ENCODE assay signal across 9 mouse cellular contexts in the genomic region with DNA sequence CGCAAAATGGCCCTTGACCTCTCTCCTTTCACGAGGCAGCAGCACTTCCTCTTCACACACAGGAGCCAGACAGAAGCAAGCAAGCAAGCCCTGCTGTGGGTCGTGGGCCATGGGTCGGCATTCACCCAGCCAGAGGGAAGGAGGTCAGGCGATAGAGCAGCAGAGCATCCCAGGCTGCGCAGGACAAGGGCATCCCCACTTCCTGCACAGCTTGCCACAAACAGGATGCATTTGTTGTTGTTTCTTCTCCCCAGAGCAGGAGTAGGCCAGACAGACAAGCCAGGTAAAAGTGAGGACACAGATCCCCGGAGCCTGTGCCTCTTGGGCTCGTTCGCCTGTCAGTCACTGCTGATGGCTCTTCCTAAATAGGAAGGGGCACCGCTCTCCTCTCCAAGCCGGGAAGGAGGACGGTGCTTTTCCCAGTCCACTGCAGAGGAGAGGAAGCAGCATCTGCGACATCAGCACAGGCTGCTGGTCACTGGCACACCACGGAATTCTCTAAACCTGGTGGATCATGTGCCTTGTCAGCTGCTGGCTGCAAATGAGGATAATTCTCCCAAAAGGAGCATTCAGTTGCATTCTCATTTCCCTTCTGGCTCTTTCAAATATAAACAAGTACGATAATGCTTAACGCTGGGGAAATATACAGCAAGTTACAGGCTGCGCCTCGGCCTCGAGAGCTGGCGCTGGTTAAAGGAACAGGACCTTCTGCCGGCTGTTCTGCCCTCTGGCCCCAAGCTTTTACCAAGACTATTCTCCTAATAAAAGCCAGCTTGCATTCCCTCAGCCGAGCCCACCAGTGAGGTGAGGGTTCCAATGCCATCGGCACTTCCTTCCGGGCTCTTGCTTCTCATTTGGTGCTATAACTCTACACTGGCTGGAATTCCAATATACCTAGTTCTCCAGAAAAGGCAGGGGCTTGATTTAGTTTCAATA.
A peak's percentile ranks its signal among the peaks of the same experiment; 100 is the strongest.
DNase-seq lines count a peak whose midpoint lies in the region; ATAC-seq and TF ChIP-seq lines count a peak whose summit lies in the region.
"Had no signal": no experiment of that assay in that cellular context is flagged by ENCODE, and none has a peak within 500 bp of the region (broad histone marks: within the 10 kb centered on the region; RNA-seq: fewer than 3 reads in every experiment).

No protein-coding gene starts in this region.

- WGBS in forebrain, embryonic 10.5 days: 56% methylated on average over 24 of the region's 24 CpGs
- WGBS in forebrain, embryonic 16.5 days: 65% methylated on average over 24 of the region's 24 CpGs
- 64% methylated on average over 24 of the region's 24 CpGs for WGBS in liver, embryonic 13.5 days (ENCODE audit: insufficient replicate concordance)
- 50% methylated on average over 24 of the region's 24 CpGs for WGBS in hindbrain, embryonic 15.5 days
- WGBS in midbrain, postnatal 0 days: 45% methylated on average over 24 of the region's 24 CpGs

- peaks cover 20% of the 10 kb centered on the region for H3K36me3 ChIP-seq in forebrain, embryonic 10.5 days (replicated peaks)
- H3K36me3 ChIP-seq in forebrain, embryonic 16.5 days (ENCODE audit: control insufficient read depth, insufficient read depth): no peaks in the 10 kb centered on the region
- peaks cover 11% of the 10 kb centered on the region; the same call in 1 of the 2 replicates for H3K36me3 ChIP-seq in liver, embryonic 13.5 days
- H3K36me3 ChIP-seq in hindbrain, embryonic 15.5 days: no peaks in the 10 kb centered on the region
- H3K36me3 ChIP-seq in midbrain, postnatal 0 days (ENCODE audit: insufficient read depth, low read length): peaks cover 3% of the 10 kb centered on the region; the same call in 1 of the 2 replicates

- no peak overlapping the region for H3K9ac ChIP-seq in forebrain, embryonic 16.5 days (replicated peaks; ENCODE audit: low read depth, low read length)
- H3K9ac ChIP-seq in liver, embryonic 13.5 days: no peak overlapping the region
- no peak overlapping the region for H3K9ac ChIP-seq in hindbrain, embryonic 15.5 days
- no peak overlapping the region for H3K9ac ChIP-seq in midbrain, postnatal 0 days (replicated peaks; ENCODE audit: low read length, poor library complexity, severe bottlenecking)

- no peak for TF ChIP-seq CTCF in midbrain, postnatal 0 days (IDR thresholded peaks at IDR 0.05)

- H3K27ac ChIP-seq in forebrain, embryonic 10.5 days: peak overlapping the region; percentile 75
- H3K27ac ChIP-seq in forebrain, embryonic 16.5 days (ENCODE audit: low read length): no peak overlapping the region
- H3K27ac ChIP-seq in liver, embryonic 13.5 days: no peak overlapping the region; the same call in 1 of the 2 replicates
- H3K27ac ChIP-seq in hindbrain, embryonic 15.5 days (replicated peaks): peak overlapping the region; percentile 49
- no peak overlapping the region for H3K27ac ChIP-seq in midbrain, postnatal 0 days (ENCODE audit: low read depth, low read length)

- DNase-seq in forebrain, embryonic 10.5 days (ENCODE audit: extremely low spot score, low spot score): no peak
- no peak for DNase-seq in liver, embryonic 13.5 days
- no peak for DNase-seq in liver
- peak; percentile 38 for DNase-seq in midbrain, postnatal 0 days (ENCODE audit: low spot score)
- DNase-seq in thymus, adult 18-20 months: no peak
- no peak for DNase-seq in B cell, adult 2 months
- DNase-seq: heart, postnatal 4 days had no signal

- peaks cover 70% of the 10 kb centered on the region for H3K4me1 ChIP-seq in forebrain, embryonic 10.5 days
- peaks cover 18% of the 10 kb centered on the region for H3K4me1 ChIP-seq in forebrain, embryonic 16.5 days (replicated peaks; ENCODE audit: control insufficient read depth, insufficient read depth, low read length)
- H3K4me1 ChIP-seq in liver, embryonic 13.5 days (replicated peaks): peaks cover 30% of the 10 kb centered on the region
- peaks cover 53% of the 10 kb centered on the region for H3K4me1 ChIP-seq in hindbrain, embryonic 15.5 days (replicated peaks)
- peaks cover 8% of the 10 kb centered on the region; the same call in 1 of the 2 replicates for H3K4me1 ChIP-seq in midbrain, postnatal 0 days (ENCODE audit: insufficient read depth, low read length)

- ATAC-seq in forebrain, embryonic 16.5 days: no peak
- ATAC-seq in liver, embryonic 13.5 days (ENCODE audit: low read depth): peak; percentile 19; the same call in 1 of the 2 replicates
- peak; percentile 61 for ATAC-seq in hindbrain, embryonic 15.5 days (ENCODE audit: low FRiP score, low read depth)
- ATAC-seq in midbrain, postnatal 0 days (ENCODE audit: low FRiP score): no peak

- no peaks in the 10 kb centered on the region for H3K9me3 ChIP-seq in forebrain, embryonic 10.5 days
- H3K9me3 ChIP-seq in forebrain, embryonic 16.5 days (ENCODE audit: control insufficient read depth, low read length): no peaks in the 10 kb centered on the region
- H3K9me3 ChIP-seq in liver, embryonic 13.5 days (replicated peaks): no peaks in the 10 kb centered on the region
- no peaks in the 10 kb centered on the region for H3K9me3 ChIP-seq in hindbrain, embryonic 15.5 days
- no peaks in the 10 kb centered on the region for H3K9me3 ChIP-seq in midbrain, postnatal 0 days (ENCODE audit: low read length)

- H3K4me2 ChIP-seq in forebrain, embryonic 16.5 days (ENCODE audit: low read length): no peak overlapping the region
- no peak overlapping the region for H3K4me2 ChIP-seq in liver, embryonic 13.5 days
- H3K4me2 ChIP-seq in hindbrain, embryonic 15.5 days: no peak overlapping the region
- H3K4me2 ChIP-seq in midbrain, postnatal 0 days (ENCODE audit: low read depth, low read length, poor library complexity, severe bottlenecking): no peak overlapping the region

- H3K4me3 ChIP-seq in forebrain, embryonic 10.5 days: no peak overlapping the region
- H3K4me3 ChIP-seq in forebrain, embryonic 16.5 days (replicated peaks; ENCODE audit: low read length): no peak overlapping the region
- H3K4me3 ChIP-seq in liver, embryonic 13.5 days (replicated peaks): no peak overlapping the region
- no peak overlapping the region for H3K4me3 ChIP-seq in hindbrain, embryonic 15.5 days
- H3K4me3 ChIP-seq in midbrain, postnatal 0 days (ENCODE audit: low read depth, low read length): no peak overlapping the region

- H3K27me3 ChIP-seq in forebrain, embryonic 10.5 days (ENCODE audit: poor library complexity, severe bottlenecking): no peaks in the 10 kb centered on the region
- H3K27me3 ChIP-seq in forebrain, embryonic 16.5 days (replicated peaks; ENCODE audit: control insufficient read depth, insufficient read depth, low read length): no peaks in the 10 kb centered on the region
- H3K27me3 ChIP-seq in liver, embryonic 13.5 days: no peaks in the 10 kb centered on the region
- H3K27me3 ChIP-seq in hindbrain, embryonic 15.5 days: no peaks in the 10 kb centered on the region
- H3K27me3 ChIP-seq in midbrain, postnatal 0 days (ENCODE audit: insufficient read depth, low read length): no peaks in the 10 kb centered on the region

Comparison
In these comparisons a context has a peak if more than half of its experiments do, and no peak if none do; other contexts are left out.
1. H3K27ac ChIP-seq: peak in forebrain, embryonic 10.5 days (single experiment) and hindbrain, embryonic 15.5 days (single experiment); none in forebrain, embryonic 16.5 days (single experiment), liver, embryonic 13.5 days (single experiment) and midbrain, postnatal 0 days (single experiment).
2. ATAC-seq: peak in liver, embryonic 13.5 days (single experiment) and hindbrain, embryonic 15.5 days (single experiment); none in forebrain, embryonic 16.5 days (single experiment) and midbrain, postnatal 0 days (single experiment).